Mouse (Mus musculus): Measurements from ENCODE around the gene Cdk5r2.

The Cdk5r2 gene

GRCm38 (mm10) chr1:74851001-74851775 lies 3.5 kb upstream of the Cdk5r2 start:
- DNase-seq = no peak

GRCm38 (mm10) chr1:74855156-74855555 lies 422 bp downstream of the Cdk5r2 start:
- DNase-seq = no peak

- peak; percentile 65 to 70 for DNase-seq
Measured at GRCm38 (mm10) chr1:74855651-74856438, 1.1 kb downstream of the Cdk5r2 start.

GRCm38 (mm10) chr1:74856439-74856720 lies 1.6 kb downstream of the Cdk5r2 start:
- DNase-seq = peak in 1 of 2 experiments; percentile 27

GRCm38 (mm10) chr1:74856791-74857190 lies 2.1 kb downstream of the Cdk5r2 start:
- DNase-seq = peak; percentile 25 to 53

- peak; percentile 38 to 41 for DNase-seq
Measured at GRCm38 (mm10) chr1:74857201-74857600, 2.5 kb downstream of the Cdk5r2 start.

- DNase-seq = peak; percentile 35 to 36
Measured at GRCm38 (mm10) chr1:74857677-74858076, 2.9 kb downstream of the Cdk5r2 start.

- peak; percentile 97 to 98 for DNase-seq
Measured at GRCm38 (mm10) chr1:74858171-74858719, 3.5 kb downstream of the Cdk5r2 start.

- DNase-seq = peak in 1 of 2 experiments; percentile 61
Measured at GRCm38 (mm10) chr1:74858805-74859204, 4.1 kb downstream of the Cdk5r2 start.

- DNase-seq = peak in 1 of 2 experiments; percentile 20
Measured at GRCm38 (mm10) chr1:74859223-74859984, 4.7 kb downstream of the Cdk5r2 start.

- DNase-seq = no peak
Measured at GRCm38 (mm10) chr1:74861783-74862182, 7.0 kb downstream of the Cdk5r2 start.

- DNase-seq = no peak
Measured at GRCm38 (mm10) chr1:74872218-74872617, 17.5 kb downstream of the Cdk5r2 start.

- DNase-seq = no peak
Measured at GRCm38 (mm10) chr1:74877199-74877598, 22.5 kb downstream of the Cdk5r2 start.

- peak; percentile 81 to 91 for DNase-seq
Measured at GRCm38 (mm10) chr1:74880785-74881360, 26.1 kb downstream of the Cdk5r2 start.

GRCm38 (mm10) chr1:74882055-74882734 lies 27.5 kb downstream of the Cdk5r2 start:
- DNase-seq = peak; percentile 47 to 59

- no peak for DNase-seq
Measured at GRCm38 (mm10) chr1:74882828-74883227, 28.1 kb downstream of the Cdk5r2 start.

- no peak for DNase-seq
Measured at GRCm38 (mm10) chr1:74883441-74883840, 28.7 kb downstream of the Cdk5r2 start.

GRCm38 (mm10) chr1:74884196-74885141 lies 29.7 kb downstream of the Cdk5r2 start:
- DNase-seq = no peak

- DNase-seq = no peak
Measured at GRCm38 (mm10) chr1:74885369-74886042, 30.8 kb downstream of the Cdk5r2 start, which contains the start of gene Fev. Gene Fev, minus strand, starts transcription at chr1:74885419.

- DNase-seq = no peak
Measured at GRCm38 (mm10) chr1:74891513-74891912, 36.8 kb downstream of the Cdk5r2 start.

Data from cerebellum, postnatal 25 days (tissue).